ENCODE assay signal across 10 mouse cellular contexts in the genomic region with DNA sequence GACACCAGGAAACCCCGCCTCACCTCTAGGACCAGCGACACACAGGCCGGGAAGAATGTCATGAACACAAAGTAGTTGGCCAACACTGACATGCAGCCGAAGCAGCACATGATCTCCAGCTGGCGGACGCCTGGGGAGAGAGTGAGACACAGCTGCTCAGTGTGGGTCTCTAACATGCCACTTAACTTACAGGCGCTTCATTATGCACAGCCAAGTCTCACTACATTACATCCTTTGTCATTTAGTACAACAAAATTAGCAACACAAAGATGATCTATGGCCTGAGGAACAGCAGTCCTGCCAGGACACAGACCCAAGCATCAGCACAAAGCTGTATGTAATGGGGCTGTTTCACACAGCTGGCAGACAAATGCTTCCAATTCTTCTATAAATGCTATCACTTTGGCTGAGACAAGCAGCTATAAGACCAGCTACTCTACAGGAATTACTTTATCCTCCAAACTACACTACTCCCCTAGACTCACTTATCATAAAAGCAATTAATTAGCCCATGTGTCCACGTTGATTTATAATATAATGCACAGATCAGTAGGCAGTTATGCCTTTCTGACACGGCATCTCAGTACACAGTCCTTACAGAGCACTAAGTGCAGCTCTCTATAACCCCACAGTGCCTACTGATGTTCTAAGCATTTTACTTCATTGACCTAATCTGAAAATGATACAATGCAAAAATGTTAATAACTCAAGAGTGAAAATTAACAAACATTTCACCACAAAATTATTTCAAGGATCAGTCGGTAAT. TPM values are rescaled to one million over a fixed set of nuclear protein-coding genes. Genes with fewer than 3 reads are reported as not detected.
DNase-seq lines count a peak whose midpoint lies in the region; ATAC-seq and TF ChIP-seq lines count a peak whose summit lies in the region.
"Had no signal": no experiment of that assay in that cellular context is flagged by ENCODE, and none has a peak within 500 bp of the region (broad histone marks: within the 10 kb centered on the region; RNA-seq: fewer than 3 reads in every experiment).

No protein-coding gene starts in this region.

- no peaks in the 10 kb centered on the region for H3K9me3 ChIP-seq in lung, embryonic 14.5 days (ENCODE audit: low read depth, low read length)
- H3K9me3 ChIP-seq in forebrain, embryonic 15.5 days, result no peaks in the 10 kb centered on the region
- no peaks in the 10 kb centered on the region for H3K9me3 ChIP-seq in midbrain, embryonic 14.5 days (ENCODE audit: control insufficient read depth, low read length)
- H3K9me3 ChIP-seq: heart, embryonic 15.5 days had no signal

- no peak overlapping the region for H3K4me2 ChIP-seq in lung, embryonic 14.5 days
- no peak overlapping the region for H3K4me2 ChIP-seq in forebrain, embryonic 15.5 days (replicated peaks)
- H3K4me2 ChIP-seq in midbrain, embryonic 14.5 days (ENCODE audit: low read length), result no peak overlapping the region
- H3K4me2 ChIP-seq: heart, embryonic 15.5 days had no signal

- no peaks in the 10 kb centered on the region for H3K27me3 ChIP-seq in lung, embryonic 14.5 days (ENCODE audit: insufficient read depth, low read length)
- no peaks in the 10 kb centered on the region for H3K27me3 ChIP-seq in forebrain, embryonic 15.5 days
- no peaks in the 10 kb centered on the region for H3K27me3 ChIP-seq in midbrain, embryonic 14.5 days (ENCODE audit: control insufficient read depth, insufficient read depth, low read length)
- H3K27me3 ChIP-seq: heart, embryonic 15.5 days had no signal

- ATAC-seq in lung, embryonic 14.5 days (ENCODE audit: insufficient read depth), result peak; percentile 86
- ATAC-seq in forebrain, embryonic 15.5 days (replicated peaks), result peak; percentile 90
- ATAC-seq in midbrain, embryonic 14.5 days (ENCODE audit: low FRiP score, low TSS enrichment), result peak; percentile 48; the same call in 1 of the 2 replicates
- no peak for ATAC-seq in inflammation-experienced regulatory T-cells, adult 6 months

- H3K36me3 ChIP-seq in lung, embryonic 14.5 days (ENCODE audit: insufficient read depth), result peaks cover 98% of the 10 kb centered on the region
- H3K36me3 ChIP-seq in forebrain, embryonic 15.5 days, result peaks cover 92% of the 10 kb centered on the region
- H3K36me3 ChIP-seq in midbrain, embryonic 14.5 days (ENCODE audit: control insufficient read depth, insufficient read depth, low read length), result peaks cover 97% of the 10 kb centered on the region

- no peak overlapping the region for H3K27ac ChIP-seq in lung, embryonic 14.5 days (ENCODE audit: low read depth)
- H3K27ac ChIP-seq in forebrain, embryonic 15.5 days (replicated peaks), result peak overlapping the region; percentile 57; the same call in 1 of the 2 replicates
- no peak overlapping the region for H3K27ac ChIP-seq in midbrain, embryonic 14.5 days (replicated peaks; ENCODE audit: low read depth, low read length)
- H3K27ac ChIP-seq: heart, embryonic 15.5 days had no signal

- H3K4me3 ChIP-seq in lung, embryonic 14.5 days (ENCODE audit: low read depth, low read length), result no peak overlapping the region
- no peak overlapping the region for H3K4me3 ChIP-seq in forebrain, embryonic 15.5 days
- H3K4me3 ChIP-seq in midbrain, embryonic 14.5 days (replicated peaks; ENCODE audit: low read depth, low read length), result no peak overlapping the region
- H3K4me3 ChIP-seq: heart, embryonic 15.5 days had no signal

- H3K4me1 ChIP-seq in lung, embryonic 14.5 days (ENCODE audit: insufficient read depth), result no peaks in the 10 kb centered on the region
- H3K4me1 ChIP-seq in forebrain, embryonic 15.5 days, result peaks cover 7% of the 10 kb centered on the region
- no peaks in the 10 kb centered on the region for H3K4me1 ChIP-seq in midbrain, embryonic 14.5 days (ENCODE audit: control insufficient read depth, insufficient read depth, low read length)
- H3K4me1 ChIP-seq: heart, embryonic 15.5 days had no signal

- WGBS in lung, embryonic 14.5 days, result 67% methylated on average over 10 of the region's 10 CpGs
- 39% methylated on average over 10 of the region's 10 CpGs for WGBS in forebrain, embryonic 15.5 days
- WGBS in midbrain, embryonic 14.5 days, result 44% methylated on average over 10 of the region's 10 CpGs

- TF ChIP-seq CTCF in lung, embryonic 14.5 days (IDR thresholded peaks at IDR 0.05; ENCODE audit: low read depth), result no peak

- peak; percentile 62 for DNase-seq in lung, embryonic 14.5 days
- no peak for DNase-seq in lung, postnatal 36 days
- peak; percentile 54 for DNase-seq in brain, adult 2 months (ENCODE audit: low read depth, low spot score)
- DNase-seq in midbrain, embryonic 14.5 days, result peak; percentile 50
- DNase-seq in urinary bladder, postnatal 10 days (ENCODE audit: low spot score), result no peak
- DNase-seq: right cerebral cortex, postnatal 25 days; thymus, postnatal 36 days had no signal

- no peak overlapping the region for H3K9ac ChIP-seq in lung, embryonic 14.5 days
- H3K9ac ChIP-seq in forebrain, embryonic 15.5 days (replicated peaks), result no peak overlapping the region
- H3K9ac ChIP-seq in midbrain, embryonic 14.5 days (replicated peaks; ENCODE audit: low read length), result no peak overlapping the region
- H3K9ac ChIP-seq: heart, embryonic 15.5 days had no signal

RNA-seq across cellular contexts. Expression of a gene that starts 10.5 kb away (rescaled TPM):
- 73.8 and 75.0 TPM in 2 replicates for polyA plus RNA-seq in lung, embryonic 14.5 days (2014; fragmentation: Nextera tagmentation; extraction: Ambion mirVana)
- 170 and 183 TPM in 2 replicates for polyA plus RNA-seq in forebrain, embryonic 15.5 days (2015; fragmentation: Nextera tagmentation; extraction: Ambion mirVana)
- 172 and 226 TPM in 2 replicates for polyA plus RNA-seq in midbrain, embryonic 14.5 days (2014; fragmentation: Nextera tagmentation; extraction: Ambion mirVana)
- 10 to 100 TPM; 44.2 to 73.9 (median 53.7) TPM for polyA plus RNA-seq in inflammation-experienced regulatory T-cells, adult 6 months (2017; shearing (Covaris generic))

Comparison
In these comparisons a context has a peak if more than half of its experiments do, and no peak if none do; other contexts are left out.
1. DNase-seq: peak in lung, embryonic 14.5 days (single experiment), brain, adult 2 months (single experiment) and midbrain, embryonic 14.5 days (single experiment); none in lung, postnatal 36 days (single experiment) and urinary bladder, postnatal 10 days (single experiment).